In genomic region chr5:144360346-144360745, GRCm38 (mm10) we compare ENCODE assay signal across 14 mouse cellular contexts. TPM values are rescaled to one million over a fixed set of nuclear protein-coding genes. Genes with fewer than 3 reads are reported as not detected.
DNase-seq lines count a peak whose midpoint lies in the region; ATAC-seq lines count a peak whose summit lies in the region.
"Had no signal": no experiment of that assay in that cellular context is flagged by ENCODE, and none has a peak within 500 bp of the region (broad histone marks: within the 10 kb centered on the region; RNA-seq: fewer than 3 reads in every experiment).

No protein-coding gene starts in this region.

- no peaks in the 10 kb centered on the region for H3K36me3 ChIP-seq in intestine, embryonic 15.5 days
- H3K36me3 ChIP-seq in forebrain, embryonic 13.5 days (ENCODE audit: poor library complexity, severe bottlenecking) = no peaks in the 10 kb centered on the region
- H3K36me3 ChIP-seq: forebrain, embryonic 12.5 days had no signal

- DNase-seq in embryo, embryonic 10 days (ENCODE audit: low spot score) = peak; percentile 18
- DNase-seq in embryo, embryonic 9.5 days (ENCODE audit: extremely low spot score) = no peak
- DNase-seq in adrenal gland, postnatal 25 days = peak; percentile 15
- peak; percentile 71 for DNase-seq in kidney, postnatal 10 days
- no peak for DNase-seq in natural killer cell, adult 2 months (ENCODE audit: low spot score in 2 of 2)
- DNase-seq: heart, postnatal 10 days; layer of hippocampus, postnatal 36 days; liver had no signal

- H3K4me1 ChIP-seq in intestine, embryonic 15.5 days (replicated peaks) = peaks cover 10% of the 10 kb centered on the region
- H3K4me1 ChIP-seq in forebrain, embryonic 13.5 days = peaks cover 21% of the 10 kb centered on the region

- H3K9me3 ChIP-seq in intestine, embryonic 15.5 days = no peaks in the 10 kb centered on the region
- H3K9me3 ChIP-seq in forebrain, embryonic 13.5 days (replicated peaks) = no peaks in the 10 kb centered on the region
- H3K9me3 ChIP-seq: forebrain, embryonic 12.5 days had no signal

- no peak overlapping the region; the same call in 1 of the 2 replicates for H3K4me2 ChIP-seq in intestine, embryonic 15.5 days (replicated peaks)
- H3K4me2 ChIP-seq in forebrain, embryonic 13.5 days = no peak overlapping the region
- H3K4me2 ChIP-seq: forebrain, embryonic 12.5 days had no signal

- 39% methylated on average over 6 of the region's 6 CpGs for WGBS in intestine, embryonic 15.5 days
- WGBS in forebrain, embryonic 13.5 days = 74% methylated on average over 6 of the region's 6 CpGs

- peak overlapping the region; percentile 82 for H3K27ac ChIP-seq in intestine, embryonic 15.5 days
- no peak overlapping the region for H3K27ac ChIP-seq in forebrain, embryonic 13.5 days
- H3K27ac ChIP-seq: forebrain, embryonic 12.5 days had no signal

- ATAC-seq in intestine, embryonic 15.5 days = no peak
- no peak for ATAC-seq in forebrain, embryonic 13.5 days
- ATAC-seq in megakaryocyte progenitor cell, adult 5-6 weeks (replicated peaks; ENCODE audit: poor library complexity) = no peak
- ATAC-seq: midbrain, embryonic 16.5 days had no signal

- H3K9ac ChIP-seq in intestine, embryonic 15.5 days = no peak overlapping the region
- H3K9ac ChIP-seq in forebrain, embryonic 13.5 days = no peak overlapping the region
- H3K9ac ChIP-seq: forebrain, embryonic 12.5 days had no signal

- no peaks in the 10 kb centered on the region for H3K27me3 ChIP-seq in intestine, embryonic 15.5 days (replicated peaks)
- H3K27me3 ChIP-seq in forebrain, embryonic 13.5 days = peaks cover 39% of the 10 kb centered on the region

- H3K4me3 ChIP-seq in intestine, embryonic 15.5 days (replicated peaks) = no peak overlapping the region
- no peak overlapping the region for H3K4me3 ChIP-seq in forebrain, embryonic 13.5 days
- H3K4me3 ChIP-seq: forebrain, embryonic 12.5 days had no signal

RNA-seq across cellular contexts. Expression of gene Baiap2l1, which starts 2.4 kb away (rescaled TPM):
- 8.0 and 9.6 TPM in 2 replicates for total RNA-seq in adrenal gland, postnatal 25 days (2021)
- 27.4 and 28.6 TPM in 2 replicates for polyA plus RNA-seq in intestine, embryonic 15.5 days (2015; fragmentation: Nextera tagmentation; extraction: Ambion mirVana)
- 1.3 and 1.7 TPM in 2 replicates for polyA plus RNA-seq in forebrain, embryonic 13.5 days (2015; fragmentation: Nextera tagmentation; extraction: Ambion mirVana)
- total RNA-seq in megakaryocyte progenitor cell, adult 5-6 weeks (2015) = not detected in 2 replicates
- total RNA-seq in megakaryocyte progenitor cell, adult 5-6 weeks (2017) = not detected in 2 replicates
- total RNA-seq: neutrophil, adult 5-6 weeks had no signal

Comparison
In these comparisons a context has a peak if more than half of its experiments do, and no peak if none do; other contexts are left out.
1. DNase-seq: peak in embryo, embryonic 10 days (single experiment), adrenal gland, postnatal 25 days (single experiment) and kidney, postnatal 10 days (single experiment); none in embryo, embryonic 9.5 days (single experiment) and natural killer cell, adult 2 months (0 of 2).